Mouse (Mus musculus) liver, adult 10 weeks (tissue): ENCODE results near the gene Cript. TPM values are rescaled to one million over a fixed set of nuclear protein-coding genes. Genes with fewer than 3 reads are reported as not detected.

Experiments
- polyA plus RNA-seq: library from polyadenylated mRNA; stranded (reverse); fragments of 350-450 nt; fragmentation: Illumina TruSeq; extraction: RNeasy Lipid Tissue Mini Kit (QIAGEN cat#74804); gene quantifications from one replicate; pipeline ENCODE4 v1.2.3, GENCODE M21; 2014; ENCODE audit warnings: low read depth, low replicate concordance

Gene Cript
- 137 TPM for polyA plus RNA-seq

DNA sequence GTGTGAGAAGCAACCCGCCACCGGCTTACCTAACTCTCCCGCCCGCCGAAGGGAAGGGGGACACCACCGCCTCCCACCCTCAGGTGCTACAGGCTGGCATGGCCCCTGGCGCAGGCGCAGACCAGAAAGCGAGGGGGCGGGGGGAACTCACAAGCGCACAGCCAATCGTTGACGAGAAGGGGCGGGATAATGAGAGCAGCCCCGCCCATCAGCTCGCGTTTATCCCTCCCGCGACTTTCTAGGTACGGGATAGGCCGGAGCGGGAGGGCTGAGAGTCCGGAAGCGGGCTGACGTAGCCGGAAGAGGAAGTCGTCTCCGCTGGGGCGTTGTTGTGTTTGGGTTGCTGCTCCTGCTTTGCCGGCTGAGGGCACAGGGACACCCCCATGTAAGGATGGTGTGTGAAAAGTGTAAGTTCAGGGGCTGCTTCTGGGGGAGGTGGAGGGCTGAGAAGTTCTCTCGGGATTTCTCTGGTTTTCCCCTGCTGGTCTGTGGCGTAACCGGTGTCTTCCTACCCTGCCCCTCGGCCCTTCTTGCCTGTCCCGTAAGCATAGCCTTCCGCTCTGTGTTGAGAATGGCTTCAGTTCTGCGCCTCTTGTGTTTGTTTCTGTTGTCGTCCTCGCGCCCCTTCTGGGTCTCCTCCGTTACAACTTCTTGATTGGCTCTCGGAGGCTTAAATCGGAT lies at the start of gene Cript, which contains the start of gene Pigf:
TSS of gene Cript (plus strand) at position 282 of the 681 bp plus-strand sequence.
TSS of gene Pigf (minus strand) at position 138 of the 681 bp plus-strand sequence.

Other genes with a start within 250 kb of the Cript start
- not detected for gene Tmem247, start 108.2 kb upstream of the Cript start, polyA plus RNA-seq
- gene Atp6v1e2, start 77.7 kb upstream of the Cript start, polyA plus RNA-seq: not detected
- 12.0 TPM for gene Rhoq, start 62.5 kb upstream of the Cript start, polyA plus RNA-seq
- 14.5 TPM for gene Pigf, start 144 bp upstream of the Cript start, polyA plus RNA-seq
- gene Socs5, start 82.1 kb downstream of the Cript start, polyA plus RNA-seq: 5.2 TPM
- gene Mcfd2, start 240.4 kb downstream of the Cript start, polyA plus RNA-seq: 201 TPM